Mouse (Mus musculus) frontal cortex, postnatal 25 days (tissue): Measurements from ENCODE around the gene Zfp771.
"Not testable (repeated sequence)": the region's sequence is repeated elsewhere in the genome, so short reads cannot be mapped to it uniquely, and the experiment has no call there.

Experiments
- DNase-seq, 2 experiments: peaks; one replicate each; pipeline ENCODE4 v3.0.0; 2022; ENCODE audit warnings: low spot score in 2 of 2

Zfp771 gene

GRCm38 (mm10) chr7:127217901-127218642 is 26.0 kb upstream of the Zfp771 start:
- no peak for DNase-seq

DNA sequence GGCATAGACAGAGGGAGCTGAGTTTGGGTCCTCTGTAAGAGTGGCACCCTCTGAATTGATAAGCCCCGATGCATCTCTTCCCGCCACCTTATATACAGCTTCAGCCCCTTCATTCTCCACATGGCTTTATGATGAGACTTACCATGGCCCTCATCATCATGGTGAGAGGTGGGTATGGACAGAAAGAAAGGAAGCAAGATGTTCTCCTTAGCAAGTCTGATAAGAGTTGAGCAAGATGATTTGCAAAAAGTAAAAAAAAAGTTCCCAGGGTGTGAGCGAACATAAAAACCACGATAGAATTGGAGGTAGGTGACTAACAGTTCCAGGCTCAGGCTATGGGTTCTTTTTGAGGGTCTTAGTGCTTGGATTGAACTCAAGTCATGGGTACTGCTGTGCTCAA is 25.4 kb upstream of the Zfp771 start:
- DNase-seq = no peak

GRCm38 (mm10) chr7:127220440-127220839 is 23.6 kb upstream of the Zfp771 start:
- DNase-seq = no peak

- no peak for DNase-seq
Observed at GRCm38 (mm10) chr7:127223106-127223505, 21.0 kb upstream of the Zfp771 start.

DNA sequence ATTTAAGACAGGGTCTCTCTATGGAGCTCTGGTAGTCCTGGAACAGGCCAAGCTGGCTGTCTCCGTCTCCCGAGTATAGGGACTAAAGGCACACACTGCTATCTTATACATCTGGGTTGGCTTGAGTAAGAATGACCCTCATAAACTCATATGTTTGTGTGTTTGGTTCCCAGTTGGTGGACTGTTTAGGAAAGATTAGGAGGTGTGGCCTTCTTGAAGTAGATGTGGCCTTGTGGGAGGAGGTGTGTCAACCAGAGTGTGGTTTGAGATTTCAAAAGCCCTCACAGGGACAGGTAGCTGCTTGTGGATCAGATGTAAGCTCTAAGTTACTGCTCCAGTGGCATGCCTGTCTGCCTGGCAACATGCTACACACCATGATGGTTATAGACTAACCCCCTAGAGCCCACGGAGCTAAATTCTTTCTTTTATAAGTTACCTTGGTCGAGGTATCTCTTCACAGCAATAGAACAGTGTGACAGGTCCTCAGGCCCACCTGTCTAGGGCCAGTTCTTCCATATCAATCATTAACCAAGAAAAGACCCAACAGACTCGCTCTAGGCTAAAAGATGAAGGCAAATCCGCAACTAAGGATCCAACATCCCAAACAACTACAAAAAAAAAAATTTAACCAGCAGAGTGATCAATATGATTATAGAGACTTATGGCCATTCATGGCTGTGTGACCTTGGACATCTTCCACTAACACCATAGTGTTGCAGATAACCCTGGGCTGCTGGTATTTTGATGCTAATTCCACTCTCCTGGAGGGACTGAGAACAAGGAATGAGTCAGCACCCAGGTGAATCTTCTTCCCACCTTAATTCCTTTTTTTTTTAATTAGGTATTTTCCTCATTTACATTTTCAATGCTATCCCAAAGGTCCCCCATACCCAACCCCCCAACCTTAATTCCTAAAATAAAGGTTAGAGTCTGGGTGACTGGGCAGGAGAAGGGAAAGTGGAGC is 20.3 kb upstream of the Zfp771 start:
- no peak for DNase-seq

GRCm38 (mm10) chr7:127224616-127225015 is 19.5 kb upstream of the Zfp771 start:
- DNase-seq = no peak

DNA sequence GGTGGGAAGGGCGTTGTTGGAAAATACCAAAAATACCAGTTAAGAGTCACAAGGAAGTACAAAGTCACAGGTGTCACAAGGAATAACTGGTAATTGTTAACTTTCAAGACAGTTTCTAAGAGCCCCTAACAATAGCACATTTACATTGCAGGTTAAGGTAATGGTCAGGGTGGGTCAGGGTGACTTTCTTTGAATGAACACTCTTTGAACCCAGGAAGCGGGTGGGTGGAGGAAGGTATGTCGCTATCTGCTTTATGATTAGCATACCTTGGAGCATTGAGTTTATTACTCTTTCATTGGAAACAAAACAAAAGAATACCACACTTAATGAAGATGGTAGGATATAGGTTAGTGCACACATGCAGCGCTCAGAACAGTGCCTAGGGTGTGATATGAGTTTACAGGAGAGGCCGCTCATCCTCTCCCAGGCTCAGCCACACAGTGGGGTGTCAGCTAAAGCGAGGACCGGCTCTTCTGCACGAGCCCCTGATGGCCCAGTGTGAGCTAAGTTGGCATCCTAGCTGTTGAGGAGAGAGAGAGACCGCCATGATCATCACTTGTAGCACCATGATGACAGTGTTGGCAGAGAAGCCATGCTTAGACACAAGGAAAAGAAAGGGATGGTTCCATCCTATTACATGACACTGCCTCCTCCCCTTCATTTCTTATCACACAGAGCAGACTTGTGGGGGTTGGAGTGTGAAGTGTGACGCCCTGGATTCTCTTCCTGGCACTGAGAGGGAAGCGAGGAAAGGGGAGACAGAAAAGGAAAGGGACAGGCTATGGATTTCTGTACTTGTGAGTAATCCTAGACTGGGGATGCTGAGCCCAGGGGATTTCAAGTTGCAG is 18.7 kb upstream of the Zfp771 start:
- DNase-seq = no peak

DNA sequence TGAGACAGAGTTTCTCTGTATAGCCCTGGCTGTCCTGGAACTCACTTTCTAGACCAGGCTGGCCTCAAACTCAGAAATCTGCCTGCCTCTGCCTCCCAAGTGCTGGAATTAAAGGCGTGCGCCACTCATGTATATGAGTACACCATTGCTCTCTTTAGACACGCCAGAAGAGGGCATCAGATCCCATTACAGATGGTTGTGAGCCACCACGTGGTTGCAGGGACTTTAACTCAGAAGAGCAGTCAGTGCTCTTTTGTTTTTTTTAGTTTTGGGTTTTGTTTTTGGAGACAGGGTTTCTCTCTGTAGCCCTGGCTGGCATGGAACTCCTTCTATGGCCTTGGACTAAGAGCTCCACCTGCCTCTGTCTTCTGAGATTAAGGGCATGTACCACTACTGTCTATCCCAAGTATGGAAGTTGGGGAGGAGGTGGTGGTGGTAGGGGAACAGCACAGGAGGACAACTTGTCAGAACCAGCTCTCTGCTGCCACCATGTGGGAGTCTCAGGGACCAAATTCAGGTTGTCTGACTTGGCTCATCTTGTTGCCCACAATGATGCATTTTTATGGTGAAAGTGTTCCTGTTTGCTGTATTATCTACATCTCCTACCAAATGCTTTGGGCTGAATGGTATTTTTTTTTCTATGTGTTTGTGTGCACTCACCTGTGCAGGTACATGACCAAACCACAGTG is 15.3 kb upstream of the Zfp771 start:
- DNase-seq = peak; percentile 74 to 76

DNA sequence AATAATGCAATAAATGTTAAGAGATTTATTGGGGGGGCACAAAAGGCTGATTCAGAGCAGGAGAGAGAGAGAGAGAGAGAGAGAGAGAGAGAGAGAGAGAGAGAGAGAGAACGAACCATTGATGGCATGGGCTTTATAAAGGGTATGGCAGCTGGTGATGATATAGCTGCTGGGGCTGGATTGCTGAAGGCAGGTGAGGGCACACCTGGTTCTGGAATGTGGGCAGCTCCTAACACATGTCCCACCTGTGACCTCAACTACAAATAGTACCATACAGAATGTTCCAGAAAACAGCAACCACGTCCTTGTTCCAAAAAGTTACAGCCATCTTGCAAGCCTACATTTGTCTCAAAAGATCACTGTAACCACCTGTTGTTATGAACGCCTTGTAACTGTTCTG is 12.7 kb upstream of the Zfp771 start:
- no peak for DNase-seq

GRCm38 (mm10) chr7:127231826-127232621 is 12.1 kb upstream of the Zfp771 start:
- DNase-seq = no peak

DNA sequence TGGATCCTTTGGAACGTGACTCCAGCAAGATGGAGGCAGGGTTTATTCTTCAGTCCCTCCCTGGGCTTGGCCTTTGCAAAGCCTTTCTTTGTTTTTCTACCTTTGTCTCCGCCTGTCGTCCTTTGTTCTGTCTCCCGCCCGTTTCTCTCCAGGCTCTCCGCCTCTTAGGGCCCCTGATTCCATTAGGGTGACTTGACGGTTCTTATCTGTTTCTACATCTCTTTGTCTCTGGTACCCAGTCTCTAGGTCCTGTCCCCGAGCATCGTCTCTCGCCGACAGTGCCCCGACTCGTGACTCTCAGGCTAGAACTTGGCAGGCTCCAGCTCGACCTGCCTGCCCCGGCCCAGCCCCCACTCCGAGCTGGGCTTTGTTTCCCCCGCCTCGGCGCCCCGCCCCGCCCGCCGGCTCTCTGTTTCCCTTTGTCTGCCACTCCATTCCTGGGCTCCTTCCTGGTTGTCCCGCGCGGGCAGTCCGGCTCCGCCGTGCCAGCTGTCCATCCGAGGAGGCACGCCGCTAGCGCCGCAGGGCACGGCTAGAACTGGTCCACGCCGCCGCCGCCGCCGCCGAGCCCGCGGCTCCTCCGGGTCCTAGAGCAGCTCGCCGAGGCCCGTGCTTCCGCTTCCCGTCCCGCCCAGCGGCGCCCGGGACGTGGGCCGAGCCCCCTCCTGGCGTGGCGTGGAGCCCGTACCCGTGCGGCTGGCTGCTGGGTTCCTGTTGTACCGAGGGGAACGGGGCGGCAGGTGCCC is 11.3 kb upstream of the Zfp771 start, which contains the start of the genes Zfp553 and Sept1:
Zfp553 (plus strand) TSS at position 440 of the 746 bp plus-strand sequence.
Sept1 (minus strand) TSS at position 509 of the 746 bp plus-strand sequence.
- peak; percentile 55 to 67 for DNase-seq

GRCm38 (mm10) chr7:127233368-127233749 is 10.7 kb upstream of the Zfp771 start:
- DNase-seq = no peak

- DNase-seq = no peak
Observed at GRCm38 (mm10) chr7:127233765-127234164, 10.3 kb upstream of the Zfp771 start.

GRCm38 (mm10) chr7:127234777-127235176 is 9.3 kb upstream of the Zfp771 start:
- no peak for DNase-seq

DNA sequence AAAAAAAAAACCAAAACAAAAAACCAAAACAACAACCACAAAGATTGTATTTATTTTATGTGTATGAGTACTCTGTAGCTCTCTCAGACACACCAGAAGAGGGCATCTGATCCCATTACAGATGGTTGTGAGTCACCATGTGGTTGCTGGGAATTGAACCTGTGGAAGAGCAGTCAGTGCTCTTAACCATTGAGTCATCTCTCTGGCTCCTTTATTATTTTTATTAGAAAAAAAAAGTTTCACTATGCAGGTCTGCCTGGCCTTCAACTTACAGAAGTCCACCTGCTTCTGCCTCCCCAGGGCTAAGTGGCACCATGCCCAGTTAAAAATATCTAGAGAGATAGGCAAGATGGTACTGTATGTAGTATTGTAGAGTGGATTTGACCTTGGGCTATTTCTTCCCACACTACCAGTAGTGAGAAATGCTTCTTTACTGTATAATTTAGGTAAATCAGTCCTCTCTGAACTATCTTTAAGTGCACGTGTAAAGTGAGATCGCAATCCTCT is 660 bp upstream of the Zfp771 start:
- DNase-seq = no peak

DNA sequence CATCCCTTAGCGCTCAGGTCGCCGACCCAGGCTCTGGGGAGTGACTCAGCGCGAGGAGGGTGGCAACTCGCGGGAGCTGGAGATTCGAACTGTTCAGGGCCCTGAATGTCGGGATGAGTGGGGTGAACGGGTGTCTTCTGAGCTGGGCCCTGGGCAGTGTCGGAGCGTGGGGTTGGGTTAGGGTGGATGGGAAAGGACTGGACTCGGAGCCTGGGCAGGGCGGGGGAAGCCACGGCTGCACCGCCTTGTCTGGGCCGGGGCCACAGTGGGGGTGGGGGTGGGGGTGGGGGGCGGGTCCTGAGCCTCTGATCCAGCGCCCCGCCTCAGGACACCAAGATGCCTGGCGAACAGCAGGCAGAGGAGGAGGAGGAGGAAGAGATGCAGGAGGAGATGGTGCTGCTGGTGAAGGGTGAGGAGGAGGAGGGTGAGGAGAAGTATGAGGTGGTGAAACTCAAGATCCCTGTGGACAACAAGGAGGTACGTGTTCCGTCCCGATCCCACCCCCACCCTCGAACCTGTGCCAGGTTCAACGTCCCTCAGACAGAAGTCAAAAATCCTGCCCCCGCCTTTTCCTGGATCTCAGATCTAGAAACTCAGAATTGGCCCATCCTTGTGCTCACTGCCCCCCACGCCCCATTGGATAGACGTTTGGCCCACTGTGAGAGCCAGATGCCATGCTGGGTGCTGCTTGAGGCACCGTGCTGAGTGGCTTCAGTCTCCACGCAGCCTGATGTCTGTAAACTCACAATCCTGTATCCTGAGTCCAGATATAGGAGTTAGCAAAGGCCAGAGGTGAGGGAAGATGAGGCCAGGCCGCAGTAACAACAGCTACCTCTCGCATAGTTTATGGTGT is 810 bp downstream of the Zfp771 start:
- no peak for DNase-seq

GRCm38 (mm10) chr7:127250511-127250910 is 6.4 kb downstream of the Zfp771 start:
- DNase-seq = not testable (repeated sequence)

- no peak for DNase-seq
Observed at GRCm38 (mm10) chr7:127252414-127252813, 8.3 kb downstream of the Zfp771 start.
